Mouse (Mus musculus): ENCODE results near the gene Nabp2.

Nabp2 gene

DNA sequence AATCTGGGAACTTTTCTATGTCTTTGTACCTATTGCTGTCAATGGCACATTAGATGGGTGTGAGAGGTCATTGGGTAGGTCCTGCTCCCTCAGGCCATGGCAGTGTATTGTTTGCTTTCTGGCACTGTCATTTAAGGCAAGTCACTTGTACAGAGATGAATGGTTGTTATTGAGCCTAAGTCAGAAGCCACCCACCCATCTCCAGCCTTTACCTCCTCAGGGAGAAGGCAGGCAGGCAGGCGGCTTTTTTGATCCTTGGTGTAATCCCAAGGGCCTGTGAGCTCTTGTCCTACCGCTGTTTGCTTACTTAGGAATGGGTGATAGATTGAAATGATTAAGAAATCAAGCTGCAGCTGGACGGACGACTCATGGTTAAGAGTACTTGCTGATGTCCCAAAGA lies 18.2 kb upstream of the Nabp2 start:
- no peak for DNase-seq (ENCODE audit: low read depth, low spot score)

DNA sequence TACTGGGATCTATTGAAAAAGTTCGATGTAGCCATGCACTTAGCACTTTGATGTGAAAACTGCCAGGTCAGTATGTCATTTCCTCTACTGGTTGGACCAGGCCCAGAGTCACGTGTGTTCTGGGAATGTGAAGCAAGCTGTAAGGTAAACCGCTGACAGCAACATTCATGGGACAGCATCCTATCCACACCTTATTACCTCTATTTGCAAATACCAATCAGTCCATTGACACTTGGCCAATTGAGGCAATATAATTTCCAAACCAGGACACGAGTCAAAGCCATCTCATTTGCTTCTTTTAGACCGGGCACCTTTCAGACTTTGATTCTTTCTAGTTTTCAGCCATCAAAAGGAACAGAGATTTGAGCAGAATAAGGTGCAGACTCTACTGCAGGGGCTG lies 17.8 kb upstream of the Nabp2 start:
- no peak for DNase-seq (ENCODE audit: low read depth, low spot score)

DNA sequence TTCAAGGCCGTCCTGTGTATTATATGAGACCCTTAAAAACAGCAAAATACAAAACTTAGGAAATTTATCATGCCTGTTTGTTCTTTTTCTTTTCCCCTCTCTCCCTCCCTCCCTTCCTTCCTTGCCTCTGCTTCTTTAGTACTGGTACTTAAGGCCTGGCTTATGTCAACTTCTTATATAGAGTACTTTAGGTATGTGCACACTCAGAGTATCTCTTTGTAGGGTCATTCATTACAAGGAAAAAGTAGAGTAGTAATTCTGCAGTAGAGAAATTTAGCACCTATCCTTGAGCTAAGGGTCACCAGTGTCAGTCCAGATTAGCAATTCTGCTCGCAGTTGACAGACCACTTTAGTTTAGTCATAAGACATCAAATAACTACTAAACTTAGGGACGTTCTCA lies 14.0 kb upstream of the Nabp2 start:
- no peak for DNase-seq (ENCODE audit: low read depth, low spot score)

DNA sequence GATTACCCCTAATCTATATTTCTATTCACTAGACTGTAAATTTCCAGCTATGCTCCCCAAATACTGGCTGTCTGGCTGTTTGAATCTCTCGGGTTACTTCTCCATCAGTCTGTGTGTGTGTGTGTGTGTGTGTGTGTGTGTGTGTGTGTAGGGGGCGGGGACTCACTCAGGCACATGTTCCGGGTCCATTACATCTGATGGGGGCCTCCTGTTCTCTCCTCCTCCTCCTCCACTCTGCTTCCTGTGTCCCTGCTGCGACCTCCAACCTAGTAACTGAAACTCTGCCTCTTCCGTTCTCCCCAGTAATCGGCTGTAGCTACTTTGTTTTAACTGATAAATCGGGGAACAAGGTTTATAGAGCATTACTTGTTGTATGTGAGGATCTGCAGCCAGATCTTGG lies 13.3 kb upstream of the Nabp2 start:
- DNase-seq (ENCODE audit: low read depth, low spot score) = no peak

DNA sequence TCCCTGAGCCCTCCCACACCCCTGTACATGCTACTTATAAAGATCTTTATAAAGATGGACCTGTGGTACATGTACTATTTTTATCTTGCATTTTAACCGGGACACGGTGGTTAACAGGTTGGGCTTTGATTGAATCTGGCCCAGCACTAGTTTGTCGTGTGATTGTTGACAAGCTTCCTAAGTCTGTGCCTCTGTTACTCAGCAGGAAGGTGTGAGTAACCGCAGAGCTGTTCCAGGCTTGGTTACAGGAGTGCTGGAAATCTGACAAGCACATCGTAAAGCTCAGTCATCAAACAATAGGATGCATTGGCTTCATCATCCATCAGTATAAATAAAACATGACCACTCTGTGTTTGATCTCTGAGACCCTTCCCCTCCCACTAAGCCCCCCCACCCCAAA lies 11.1 kb upstream of the Nabp2 start:
- no peak for DNase-seq (ENCODE audit: low read depth, low spot score)

DNA sequence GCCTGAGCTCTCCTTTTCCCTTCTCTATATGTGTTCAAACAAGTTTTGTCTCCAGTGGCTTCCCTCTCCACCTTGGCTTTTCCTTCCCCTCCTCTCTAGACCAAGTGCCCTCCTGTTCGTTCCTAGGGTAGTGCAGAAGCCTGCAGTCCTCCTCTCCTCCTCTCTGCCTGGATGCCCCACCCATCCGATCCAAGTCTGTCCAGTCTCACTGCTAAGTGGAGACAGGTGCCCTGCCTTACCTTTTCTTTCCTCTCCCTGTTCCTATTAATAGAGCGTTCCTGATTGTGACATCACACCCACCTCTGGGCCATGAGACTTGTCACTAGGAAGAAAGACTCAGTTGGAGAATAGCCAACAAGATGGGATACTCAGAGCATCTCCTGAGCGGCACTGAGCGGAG lies 3.6 kb upstream of the Nabp2 start:
- no peak for DNase-seq (ENCODE audit: low read depth, low spot score)

DNA sequence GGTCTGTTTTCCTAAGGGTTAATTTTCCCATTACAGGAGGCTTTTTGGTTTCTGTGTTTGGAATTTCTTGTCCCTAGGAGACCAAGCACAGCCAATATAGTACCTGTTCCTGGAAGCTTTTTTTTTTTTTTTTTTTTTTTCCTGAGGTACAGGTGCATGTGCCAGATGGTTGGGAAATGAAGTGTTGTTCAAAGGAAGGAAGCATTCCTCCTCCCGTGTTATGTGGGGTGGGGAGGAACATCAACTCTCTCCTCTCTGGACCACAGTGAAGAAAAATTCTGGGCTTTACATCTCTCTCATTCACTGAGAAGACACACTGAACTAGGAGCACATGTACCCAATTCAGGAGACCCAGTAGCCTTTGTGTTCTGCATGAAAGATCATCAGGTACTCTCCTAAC lies 1.8 kb upstream of the Nabp2 start:
- DNase-seq (ENCODE audit: low read depth, low spot score) = no peak

DNA sequence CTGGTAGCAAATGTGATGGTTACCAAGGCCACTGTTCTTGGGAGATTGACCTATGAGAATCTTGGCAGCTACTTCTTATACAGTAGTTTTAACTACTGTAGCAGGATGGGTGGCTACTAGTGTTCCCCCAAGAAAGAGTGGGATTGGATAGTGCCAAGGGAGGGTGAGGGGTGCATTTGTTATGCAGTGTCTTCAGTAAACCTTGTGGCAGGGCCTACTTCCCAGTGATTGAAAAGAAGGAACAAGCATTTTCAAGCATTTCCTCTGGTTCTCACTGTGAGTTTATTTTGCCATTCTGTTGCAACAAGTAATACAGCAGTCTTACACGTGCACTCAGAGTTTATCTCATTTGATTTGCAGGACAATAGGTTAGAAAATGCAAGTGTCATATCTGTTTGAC lies 1.3 kb upstream of the Nabp2 start:
- DNase-seq (ENCODE audit: low read depth, low spot score) = no peak

DNA sequence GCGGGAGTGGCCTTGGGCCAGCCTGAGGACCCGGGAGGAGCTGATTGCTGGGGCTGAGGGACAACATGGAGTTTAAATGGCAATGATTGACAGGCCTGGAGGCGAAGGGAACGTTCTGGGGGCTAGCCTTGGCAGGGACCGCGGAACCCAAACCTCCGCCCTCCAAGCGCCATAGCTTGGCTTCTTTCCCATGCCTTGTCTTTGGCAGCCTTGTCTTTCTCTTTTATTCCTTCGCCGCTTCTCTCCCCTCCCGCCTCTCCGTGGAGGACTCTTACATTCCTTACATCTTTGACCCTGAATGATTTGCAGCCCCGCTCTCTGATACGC lies 726 bp upstream of the Nabp2 start:
- no peak for DNase-seq (ENCODE audit: low read depth, low spot score)

DNA sequence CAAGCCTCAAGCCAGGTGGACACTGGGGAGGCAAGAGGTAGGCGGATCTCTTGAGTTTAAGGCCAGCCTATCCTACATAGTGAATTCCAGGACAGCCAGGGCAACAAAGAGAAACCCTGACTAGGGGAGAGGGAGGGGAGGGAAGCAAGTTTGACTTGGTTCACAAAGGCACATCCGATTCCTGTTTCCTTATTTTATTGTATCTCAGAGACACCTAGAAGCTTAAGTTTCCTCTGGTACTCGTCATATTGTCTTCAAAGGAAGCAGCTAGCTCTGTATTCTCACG lies 789 bp downstream of the Nabp2 start:
- peak; percentile 36 for DNase-seq (ENCODE audit: low read depth, low spot score)

DNA sequence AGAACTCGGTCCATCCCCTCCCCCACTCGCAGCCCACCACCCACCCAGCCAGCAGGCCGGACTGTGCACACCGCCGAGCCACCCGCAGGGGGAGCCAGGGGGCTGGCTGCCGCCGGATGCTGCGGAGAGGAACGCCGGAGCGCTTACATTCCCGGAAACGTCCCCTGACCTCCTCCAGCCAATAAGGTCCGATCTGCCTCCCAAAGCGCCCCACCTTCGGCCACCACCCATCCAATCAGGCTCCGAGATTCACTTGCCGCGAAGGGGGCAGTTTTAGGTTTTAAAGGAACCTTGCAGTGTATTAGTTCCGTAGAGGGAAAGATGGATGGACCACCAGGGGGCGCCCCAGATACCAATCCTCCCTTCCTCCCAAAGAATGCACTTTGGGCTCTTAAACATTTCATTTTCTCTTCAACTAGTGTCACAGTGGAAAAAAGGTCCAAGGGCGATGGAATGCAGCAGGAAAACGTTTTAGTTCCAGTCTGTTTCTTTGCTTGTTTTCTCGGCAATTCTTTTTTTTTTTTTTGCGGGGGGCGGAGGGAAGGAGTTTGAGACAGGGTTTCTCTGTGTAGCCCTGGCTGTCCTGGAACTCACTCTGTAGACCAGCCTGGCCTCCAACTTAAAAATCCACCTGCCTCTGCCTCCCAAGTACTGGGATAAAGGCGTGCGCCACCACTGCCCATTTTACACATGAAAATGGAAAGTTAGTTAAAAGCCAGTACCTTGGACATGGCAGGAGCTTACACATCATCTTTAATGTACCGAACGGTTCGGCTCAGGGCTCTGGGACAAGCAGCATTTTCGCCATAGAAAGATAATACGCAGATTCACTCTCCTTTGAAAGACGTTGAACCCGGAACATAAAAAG lies 1.4 kb downstream of the Nabp2 start:
- peak; percentile 98 for DNase-seq (ENCODE audit: low read depth, low spot score)

DNA sequence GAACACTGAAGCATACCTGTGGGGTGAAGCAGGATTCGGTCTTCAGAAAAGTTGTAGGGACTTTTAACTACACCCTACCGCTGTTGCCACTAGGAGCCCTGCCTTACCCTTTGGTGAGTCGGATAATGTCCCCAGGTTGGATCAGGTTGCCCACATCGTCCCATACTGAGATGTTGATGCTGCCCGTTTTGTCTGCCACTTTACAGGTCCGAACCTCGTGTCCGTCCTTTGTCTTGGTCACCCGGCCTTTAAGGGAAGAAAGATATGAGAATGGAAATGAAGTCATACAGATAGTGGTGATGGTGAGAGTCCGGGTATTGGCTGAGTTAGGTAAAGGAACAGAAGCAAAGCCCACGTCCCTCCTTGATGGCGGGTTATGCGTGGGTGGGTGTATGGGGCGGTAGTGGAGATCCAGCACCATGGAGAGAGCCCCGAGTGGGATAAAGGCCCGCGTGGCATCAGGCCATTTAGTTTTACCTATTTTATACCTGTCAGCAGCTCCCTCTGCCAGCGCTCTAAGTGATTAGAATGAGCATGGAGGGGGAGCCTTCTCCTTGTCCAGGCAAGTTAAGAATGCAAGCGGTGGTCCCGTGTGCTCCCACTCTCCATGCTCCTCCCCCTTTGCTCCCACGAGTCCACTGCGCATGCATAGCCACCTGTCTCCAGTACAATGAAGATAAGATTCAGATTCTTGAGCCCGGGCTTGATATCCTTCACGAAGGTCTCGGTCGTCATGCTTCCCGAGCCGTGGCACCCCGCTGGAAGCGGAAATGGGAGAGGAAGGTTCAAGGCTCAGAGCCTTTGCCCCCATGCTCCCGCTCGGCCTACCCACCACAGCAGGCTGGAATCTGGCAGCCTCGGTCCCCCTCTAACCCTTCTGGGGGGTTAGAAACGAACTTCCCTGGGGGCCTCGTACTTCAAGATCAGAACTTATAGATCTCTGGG lies 2.4 kb downstream of the Nabp2 start:
- peak; percentile 32 for DNase-seq (ENCODE audit: low read depth, low spot score)

DNA sequence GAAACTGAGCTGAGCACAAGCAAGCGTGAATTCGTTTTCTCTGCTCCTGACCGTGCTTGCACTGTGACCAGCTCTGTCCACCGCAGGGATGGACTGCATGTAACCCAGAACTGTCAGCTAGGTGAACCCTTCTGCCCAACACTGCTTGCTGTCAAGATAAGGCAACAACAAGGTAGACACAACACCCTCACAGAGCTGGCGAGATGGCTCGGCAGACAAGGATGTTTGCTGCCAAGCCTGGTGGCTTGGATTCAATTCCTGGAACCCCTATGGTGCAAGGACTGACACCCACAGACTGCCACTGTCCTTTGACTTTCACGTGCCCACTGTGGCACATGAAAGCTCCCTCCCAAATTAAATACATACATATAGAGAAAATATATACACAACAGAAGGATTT lies 7.4 kb downstream of the Nabp2 start:
- no peak for DNase-seq (ENCODE audit: low read depth, low spot score)

DNA sequence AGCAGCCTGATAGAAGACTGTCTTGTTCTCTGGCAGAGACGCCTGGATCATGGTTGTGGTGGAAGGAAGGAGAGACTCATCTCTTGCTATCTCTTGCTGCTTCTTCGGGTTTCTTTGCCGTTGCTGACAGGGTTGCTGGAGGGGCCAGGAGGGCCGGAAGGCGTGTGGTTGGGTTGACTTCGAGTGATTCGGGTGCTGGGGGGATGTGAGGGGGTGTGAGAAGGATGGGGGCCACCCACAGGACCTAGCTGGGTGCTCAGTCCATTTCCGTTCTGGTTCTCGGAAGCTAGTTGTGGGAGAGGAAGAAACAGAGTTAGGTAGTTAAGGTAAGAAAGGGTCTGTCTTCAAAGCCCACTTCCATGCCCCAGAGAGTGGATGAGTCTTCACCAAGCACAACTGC lies 9.7 kb downstream of the Nabp2 start:
- no peak for DNase-seq (ENCODE audit: low read depth, low spot score)

DNA sequence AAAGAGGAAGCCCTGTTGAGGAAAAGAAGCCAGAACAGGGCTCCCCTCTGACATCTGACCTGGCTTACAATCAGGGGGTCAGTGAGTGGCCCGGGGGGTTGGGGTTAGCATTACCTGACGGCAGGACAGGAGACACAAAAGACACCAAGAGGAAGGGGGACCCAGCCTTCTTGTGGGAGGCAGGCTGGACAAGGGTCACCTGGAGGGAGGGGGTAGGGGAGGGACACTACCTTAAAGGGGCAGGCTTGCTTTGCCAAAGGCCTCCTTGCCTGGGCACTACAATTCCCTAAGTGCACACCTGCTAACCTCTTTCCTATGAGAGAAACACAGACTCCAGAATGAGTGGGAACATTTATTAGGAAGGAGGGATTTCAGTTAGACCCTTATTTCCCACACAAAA lies 10.2 kb downstream of the Nabp2 start, which contains the start of gene Slc39a5:
TSS of gene Slc39a5 (minus strand) at position 174 of the 400 bp plus-strand sequence.
- no peak for DNase-seq (ENCODE audit: low read depth, low spot score)

DNA sequence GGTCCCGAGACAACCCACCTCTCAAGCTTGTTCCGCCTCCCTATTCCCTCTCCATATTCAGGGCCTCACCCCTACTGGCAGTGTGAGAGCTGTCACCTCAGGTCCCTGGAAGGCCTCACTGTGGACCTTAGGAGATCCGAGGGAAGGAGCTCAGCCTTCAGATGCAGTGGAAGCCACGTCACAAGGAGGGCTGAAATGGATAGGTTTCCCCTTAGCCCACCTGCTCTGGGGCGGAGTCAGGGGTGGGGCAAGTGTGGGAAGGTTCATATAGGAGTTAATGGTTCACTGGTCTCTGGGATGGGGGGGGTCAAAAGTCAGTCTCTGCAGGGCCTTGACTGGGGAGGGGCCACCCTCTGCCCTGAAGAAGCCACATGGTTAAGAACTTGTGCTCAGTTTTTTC lies 11.0 kb downstream of the Nabp2 start:
- DNase-seq (ENCODE audit: low read depth, low spot score) = no peak

DNA sequence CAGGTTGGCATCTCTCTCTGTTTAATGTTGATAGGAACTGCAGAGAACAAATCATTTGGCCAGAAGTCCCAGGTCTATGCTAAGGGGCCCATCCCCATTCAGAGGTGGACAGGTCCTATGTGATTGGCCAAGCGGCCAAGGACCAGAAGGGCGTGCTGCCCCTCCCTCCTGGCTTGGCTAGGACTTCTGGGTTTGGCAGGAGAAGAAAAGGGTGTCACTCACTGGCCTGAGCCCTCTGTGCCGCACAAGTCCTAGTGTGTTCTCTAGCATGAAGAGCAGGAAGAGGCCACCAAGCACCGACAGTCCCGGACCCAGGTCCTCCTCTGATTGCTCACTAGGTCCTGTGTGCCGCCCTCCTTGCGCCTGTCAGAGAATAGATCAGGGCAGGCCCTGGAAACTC lies 13.8 kb downstream of the Nabp2 start:
- no peak for DNase-seq (ENCODE audit: low read depth, low spot score)

DNA sequence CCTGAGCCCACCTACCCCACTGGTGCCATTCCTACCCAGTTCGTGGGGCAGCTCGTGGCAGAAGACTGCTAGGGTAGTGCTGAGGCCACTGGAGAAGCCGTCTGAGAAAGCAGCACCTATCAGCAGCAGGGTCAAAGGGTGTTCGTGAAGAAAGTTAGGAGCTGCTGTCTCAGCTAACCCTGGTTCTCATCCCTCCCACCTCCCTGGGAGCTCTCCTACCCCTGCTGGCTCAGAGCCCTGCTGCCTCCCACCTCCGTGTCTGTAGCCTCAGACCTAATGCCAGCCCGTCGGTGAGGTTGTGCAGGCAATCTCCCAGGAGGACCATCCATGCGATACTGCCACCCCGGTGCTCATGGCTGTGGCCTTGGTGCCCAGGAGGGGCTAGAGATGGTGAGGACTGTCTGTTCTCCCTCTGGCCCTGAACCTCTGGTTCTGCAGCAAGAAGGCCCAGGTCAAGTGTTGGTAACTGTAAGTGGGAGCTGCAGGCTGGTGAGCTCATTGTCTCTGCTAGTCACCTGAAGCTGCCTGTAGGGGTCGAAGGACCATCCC lies 14.5 kb downstream of the Nabp2 start:
- no peak for DNase-seq (ENCODE audit: low read depth, low spot score)

DNA sequence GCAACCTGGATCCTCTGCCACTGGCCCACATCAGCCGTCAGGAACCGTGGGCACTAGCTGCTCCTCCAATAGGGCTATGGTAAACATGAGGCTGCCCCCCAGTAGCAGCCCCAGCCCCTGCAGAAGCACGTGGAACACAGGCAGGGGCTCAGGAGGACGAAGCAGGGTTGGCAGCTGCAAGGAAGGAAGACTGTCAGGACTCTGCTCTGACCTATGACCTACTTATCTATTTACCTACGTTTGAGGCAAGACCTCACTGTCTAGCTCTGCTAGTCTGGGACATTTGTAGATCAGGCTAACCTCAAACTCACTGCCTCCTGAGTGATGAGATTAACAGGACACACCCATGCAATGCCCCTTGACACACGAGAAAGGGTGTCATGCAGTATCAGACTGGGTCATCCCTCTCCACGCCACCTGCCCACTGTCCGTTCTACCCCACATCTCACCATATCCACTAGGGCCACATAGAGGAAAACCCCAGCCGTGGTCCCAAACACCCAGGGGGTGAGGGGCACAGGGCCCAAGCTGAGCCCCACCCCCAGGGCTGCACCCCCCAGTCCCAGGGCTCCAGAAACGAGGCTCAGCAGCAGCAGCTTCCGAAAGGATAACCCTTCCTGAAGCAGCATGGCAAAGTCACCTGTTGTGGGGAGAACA lies 15.1 kb downstream of the Nabp2 start:
- DNase-seq (ENCODE audit: low read depth, low spot score) = no peak

DNA sequence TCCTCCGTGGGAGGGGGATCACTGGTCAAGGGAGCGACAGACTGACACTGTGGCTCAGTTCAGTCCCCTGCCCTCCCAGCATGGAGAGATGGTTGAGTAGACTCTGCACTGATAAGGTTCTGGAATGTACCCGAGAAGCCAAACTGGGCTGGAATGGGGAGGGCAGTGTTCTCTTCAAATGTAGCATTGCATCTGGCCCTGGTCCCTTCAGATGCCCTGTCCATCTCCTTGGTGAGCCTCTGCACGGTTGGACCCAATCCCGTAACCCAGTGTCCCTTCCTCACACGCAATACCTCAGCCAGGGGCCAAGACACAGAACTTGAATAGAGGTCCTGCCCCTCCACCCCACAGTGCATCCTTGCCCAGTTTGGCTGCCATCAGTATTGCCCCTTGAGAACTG lies 19.4 kb downstream of the Nabp2 start:
- no peak for DNase-seq (ENCODE audit: low read depth, low spot score)

DNA sequence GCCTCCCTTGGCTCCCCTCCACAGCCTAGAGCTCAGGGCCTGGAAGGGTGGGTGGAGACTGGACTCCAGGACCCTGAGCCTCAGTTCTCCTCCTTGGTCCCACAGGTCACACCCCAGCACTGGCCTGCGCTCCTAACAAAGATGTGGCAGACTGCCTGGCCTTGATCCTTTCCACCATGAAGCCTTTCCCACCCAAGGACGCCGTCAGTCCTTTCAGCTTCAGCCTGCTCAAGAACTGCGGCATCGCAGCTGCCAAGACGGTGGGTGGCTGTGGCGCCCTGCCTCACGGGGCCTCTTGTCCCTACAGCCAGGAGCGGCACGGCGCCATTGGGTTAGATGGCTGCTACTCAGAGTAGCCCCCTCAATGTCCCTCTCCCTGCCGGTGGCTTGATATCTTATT lies 20.9 kb downstream of the Nabp2 start:
- no peak for DNase-seq (ENCODE audit: low read depth, low spot score)

DNA sequence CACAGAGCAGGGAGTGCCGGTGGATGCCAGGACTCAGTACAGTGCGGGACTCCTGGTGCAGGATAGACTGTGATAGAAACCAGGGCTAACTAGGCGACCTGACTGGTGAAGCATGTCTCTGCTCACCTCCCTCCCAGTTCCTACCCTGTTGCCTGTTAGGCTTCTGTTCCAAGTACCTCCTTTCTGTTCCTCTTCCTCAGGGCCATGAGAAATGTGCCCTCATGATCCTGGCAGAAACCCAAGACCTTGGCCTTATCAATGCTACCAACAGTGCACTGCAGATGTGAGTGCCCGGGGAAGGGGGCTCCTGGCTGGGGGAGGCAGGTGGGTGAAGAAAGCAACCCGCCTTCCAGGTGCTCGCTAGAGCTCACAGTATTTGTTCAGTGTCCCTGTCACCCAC lies 21.7 kb downstream of the Nabp2 start:
- DNase-seq (ENCODE audit: low read depth, low spot score) = no peak
